Mouse (Mus musculus) liver, embryonic 13.5 days (tissue): ENCODE data around the gene Ptar1. TPM values are rescaled to one million over a fixed set of nuclear protein-coding genes. Genes with fewer than 3 reads are reported as not detected.

Experiments
- polyA plus RNA-seq: library from polyadenylated mRNA; unstranded; fragments of >200 nt; fragmentation: Nextera tagmentation; extraction: Ambion mirVana; gene quantifications from 2 replicates; pipeline ENCODE4 v1.2.1, GENCODE M21; 2015

The Ptar1 gene
- polyA plus RNA-seq, 1 experiment from 2014 or later = 3.6 TPM

Other genes starting within 250 kb of the Ptar1 start
- 0.24 and 0.31 TPM in 2 replicates for gene Mamdc2, start 239.0 kb upstream of the Ptar1 start, polyA plus RNA-seq
- not detected in 2 replicates for gene 1700028P14Rik, start 34.6 kb upstream of the Ptar1 start, polyA plus RNA-seq
- 0.01 and 0.02 TPM in 2 replicates for gene Apba1, start 71.5 kb downstream of the Ptar1 start, polyA plus RNA-seq